Mouse (Mus musculus): ENCODE results near the gene Snx21.

Gene Snx21

GRCm38 (mm10) chr2:164785481-164786387 lies at the start of gene Snx21:
TSS of gene Snx21 (plus strand) at chr2:164785823.
- DNase-seq, result peak; percentile 96 to 97

- no peak for DNase-seq
These were observed 48.1 kb upstream of the Snx21 start for GRCm38 (mm10) chr2:164737377-164738090.

GRCm38 (mm10) chr2:164739876-164740275 lies 45.7 kb upstream of the Snx21 start:
- no peak for DNase-seq

GRCm38 (mm10) chr2:164744987-164745386 lies 40.6 kb upstream of the Snx21 start:
- DNase-seq, result no peak

GRCm38 (mm10) chr2:164745843-164746479 lies 39.7 kb upstream of the Snx21 start, which contains the start of the genes Wfdc3 and Dnttip1:
TSS of gene Wfdc3 (minus strand) at chr2:164745931.
TSS of gene Dnttip1 (plus strand) at chr2:164745983.
- peak; percentile 90 to 93 for DNase-seq

- no peak for DNase-seq
These were observed 38.9 kb upstream of the Snx21 start for GRCm38 (mm10) chr2:164746693-164747092.

- DNase-seq, result no peak
These were observed 37.4 kb upstream of the Snx21 start for GRCm38 (mm10) chr2:164748191-164748590.

GRCm38 (mm10) chr2:164748991-164749390 lies 36.6 kb upstream of the Snx21 start:
- no peak for DNase-seq

GRCm38 (mm10) chr2:164752454-164752853 lies 33.2 kb upstream of the Snx21 start:
- no peak for DNase-seq

- DNase-seq, result no peak
These were observed 31.5 kb upstream of the Snx21 start for GRCm38 (mm10) chr2:164754105-164754504.

GRCm38 (mm10) chr2:164754800-164755199 lies 30.8 kb upstream of the Snx21 start:
- no peak for DNase-seq

- no peak for DNase-seq
These were observed 27.8 kb upstream of the Snx21 start for GRCm38 (mm10) chr2:164757841-164758240.

GRCm38 (mm10) chr2:164758692-164759091 lies 26.9 kb upstream of the Snx21 start:
- DNase-seq, result no peak

- DNase-seq, result no peak
These were observed 25.4 kb upstream of the Snx21 start for GRCm38 (mm10) chr2:164760059-164760833.

GRCm38 (mm10) chr2:164761502-164761901 lies 24.1 kb upstream of the Snx21 start:
- no peak for DNase-seq

- no peak for DNase-seq
These were observed 23.7 kb upstream of the Snx21 start for GRCm38 (mm10) chr2:164761971-164762370.

GRCm38 (mm10) chr2:164762593-164762992 lies 23.0 kb upstream of the Snx21 start:
- no peak for DNase-seq

GRCm38 (mm10) chr2:164765841-164766240 lies 19.8 kb upstream of the Snx21 start:
- no peak for DNase-seq

GRCm38 (mm10) chr2:164767812-164768540 lies 17.6 kb upstream of the Snx21 start:
- DNase-seq, result no peak

GRCm38 (mm10) chr2:164769258-164770037 lies 16.2 kb upstream of the Snx21 start, which contains the start of gene Ube2c:
TSS of gene Ube2c (plus strand) at chr2:164769898.
- peak; percentile 99 for DNase-seq

GRCm38 (mm10) chr2:164770279-164770678 lies 15.3 kb upstream of the Snx21 start:
- no peak for DNase-seq
